Mouse (Mus musculus) G1E (cell line): Measurements from ENCODE around the gene Hnf1b. TPM values are rescaled to one million over a fixed set of nuclear protein-coding genes. Genes with fewer than 3 reads are reported as not detected.

ENCODE experiments used
- ATAC-seq: 2 replicates; pipeline ENCODE4 v1.8.0; 2016; ENCODE audit warnings: mild to moderate bottlenecking; ENCODE audit not compliant: insufficient number of reproducible peaks, poor library complexity, low FRiP score, severe bottlenecking; ENCODE audit errors: extremely low read depth
- DNase-seq: peaks from one replicate; pipeline ENCODE4 v3.0.0; 2012; ENCODE audit warnings: low spot score
- H3K27me3 ChIP-seq: 2 replicates; pipeline ENCODE4 v1.6.1; 2012; ENCODE audit warnings: mild to moderate bottlenecking, low read length, inconsistent platforms; ENCODE audit not compliant: insufficient read depth
- H3K36me3 ChIP-seq: replicated peaks from 2 replicates; pipeline ENCODE3; 2012; ENCODE audit warnings: mild to moderate bottlenecking, inconsistent platforms
- H3K4me1 ChIP-seq: 2 replicates; pipeline ENCODE4 v1.6.1; 2012; ENCODE audit warnings: low read depth, low read length, inconsistent platforms, mixed read lengths; ENCODE audit not compliant: insufficient read depth
- H3K4me3 ChIP-seq: 2 replicates; pipeline ENCODE4 v1.5.1; 2012; ENCODE audit warnings: low read depth, mild to moderate bottlenecking, inconsistent platforms, low read length, moderate library complexity, mixed read lengths
- H3K9me3 ChIP-seq: replicated peaks from 2 replicates; pipeline ENCODE4 v1.6.1; 2012; ENCODE audit warnings: inconsistent platforms
- CTCF ChIP-seq: IDR thresholded peaks from 2 replicates; pipeline ENCODE4 v1.5.1; 2012; ENCODE audit warnings: low read depth, low read length, inconsistent platforms, mixed read lengths
- GATA1 ChIP-seq: IDR thresholded peaks from 2 replicates; pipeline ENCODE4 v1.6.1; 2012; ENCODE audit warnings: borderline replicate concordance, low read length, inconsistent platforms, mixed read lengths
- GATA2 ChIP-seq: IDR thresholded peaks from 2 replicates; pipeline ENCODE4 v1.6.1; 2012; ENCODE audit warnings: low read depth, low read length, inconsistent platforms, borderline replicate concordance
- POLR2AphosphoS5 ChIP-seq: IDR thresholded peaks from 2 replicates; pipeline ENCODE4 v1.6.1; 2012; ENCODE audit warnings: low read depth, low read length, inconsistent platforms; ENCODE audit not compliant: insufficient replicate concordance
- TAL1 ChIP-seq: conservative IDR thresholded peaks from 2 replicates; pipeline ENCODE4 v1.6.1; 2012; ENCODE audit warnings: low read depth, low read length, inconsistent platforms, mixed read lengths
- polyA plus RNA-seq: library from polyadenylated mRNA; stranded (reverse); fragments of >175 nt; gene quantifications from 2 replicates; pipeline ENCODE4 v1.2.3, GENCODE M21; 2012
- total RNA-seq, 2 experiments: library from RNA; stranded (forward) in 1 of 2; stranded (reverse) in 1 of 2; fragments of 200-1000 nt in 1 of 2; fragments of >200 nt in 1 of 2; fragmentation: Nextera tagmentation in 1 of 2; gene quantifications; 2 replicates each; pipeline ENCODE4 v1.2.3; 2014 to 2017

Hnf1b gene
- total and polyA plus RNA-seq, 3 experiments, result 0.22 TPM; not detected in 2

DNA sequence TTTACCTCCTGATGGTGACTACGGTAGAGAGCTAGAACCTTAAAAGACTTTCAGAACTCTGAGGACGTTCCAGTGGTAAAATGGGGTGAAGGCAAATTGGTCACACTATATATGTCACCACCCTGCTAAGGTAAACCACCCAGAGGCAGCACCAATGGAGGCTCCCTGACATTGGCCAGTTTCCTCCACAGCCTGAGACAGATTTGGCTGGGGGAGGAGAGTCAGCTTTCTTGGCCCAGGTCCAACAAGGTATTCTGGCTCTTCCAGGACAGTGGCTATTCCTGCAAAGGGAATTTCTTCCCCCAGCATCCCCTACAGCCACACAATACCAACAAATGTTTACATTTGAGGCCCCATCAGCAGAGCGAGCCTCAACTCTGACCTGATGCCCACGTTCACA lies 31.9 kb upstream of the Hnf1b start:
- TF ChIP-seq POLR2AphosphoS5, result no peak
- TF ChIP-seq CTCF, result no peak
- no peak for TF ChIP-seq TAL1
- H3K4me3 ChIP-seq, result no peak overlapping the region
- no peaks in the 10 kb centered on the region for H3K4me1 ChIP-seq
- no peaks in the 10 kb centered on the region for H3K36me3 ChIP-seq
- peaks cover 14% of the 10 kb centered on the region for H3K27me3 ChIP-seq
- ATAC-seq, result no peak
- no peak for DNase-seq
- H3K9me3 ChIP-seq, result no peaks in the 10 kb centered on the region

DNA sequence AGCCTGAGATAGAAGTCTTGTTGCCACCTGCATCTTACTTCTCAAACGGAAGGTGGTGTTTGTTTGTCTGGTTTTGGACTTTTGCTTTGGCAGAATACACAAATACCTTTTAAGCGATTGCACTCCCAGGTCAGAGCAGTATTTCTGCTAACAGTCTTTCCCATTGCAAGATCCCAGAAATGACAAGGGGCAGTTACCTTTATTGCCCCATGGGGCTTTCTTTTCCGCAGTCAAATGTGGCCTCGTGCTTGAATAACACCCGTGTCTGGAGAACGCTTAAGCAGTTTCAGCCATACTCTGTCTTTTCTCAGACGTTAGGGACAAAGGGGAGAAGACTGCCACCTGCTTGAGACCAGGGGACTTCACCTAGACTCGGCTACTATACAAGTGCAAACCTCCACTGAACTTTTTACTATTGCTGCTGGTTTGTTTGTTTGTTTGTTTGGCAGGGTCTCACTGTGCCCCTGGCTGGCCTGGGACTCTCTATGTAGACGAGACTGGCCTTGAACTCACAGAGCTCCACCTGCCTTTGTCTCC lies 31.2 kb upstream of the Hnf1b start:
- TF ChIP-seq GATA1 (no peak), GATA2 (no peak), TAL1 (no peak), POLR2AphosphoS5 (no peak), CTCF (no peak)
- no peak overlapping the region for H3K4me3 ChIP-seq
- no peaks in the 10 kb centered on the region for H3K36me3 ChIP-seq
- no peaks in the 10 kb centered on the region for H3K4me1 ChIP-seq
- ATAC-seq, result no peak
- peaks cover 12% of the 10 kb centered on the region for H3K27me3 ChIP-seq
- no peak for DNase-seq
- H3K9me3 ChIP-seq, result no peaks in the 10 kb centered on the region

DNA sequence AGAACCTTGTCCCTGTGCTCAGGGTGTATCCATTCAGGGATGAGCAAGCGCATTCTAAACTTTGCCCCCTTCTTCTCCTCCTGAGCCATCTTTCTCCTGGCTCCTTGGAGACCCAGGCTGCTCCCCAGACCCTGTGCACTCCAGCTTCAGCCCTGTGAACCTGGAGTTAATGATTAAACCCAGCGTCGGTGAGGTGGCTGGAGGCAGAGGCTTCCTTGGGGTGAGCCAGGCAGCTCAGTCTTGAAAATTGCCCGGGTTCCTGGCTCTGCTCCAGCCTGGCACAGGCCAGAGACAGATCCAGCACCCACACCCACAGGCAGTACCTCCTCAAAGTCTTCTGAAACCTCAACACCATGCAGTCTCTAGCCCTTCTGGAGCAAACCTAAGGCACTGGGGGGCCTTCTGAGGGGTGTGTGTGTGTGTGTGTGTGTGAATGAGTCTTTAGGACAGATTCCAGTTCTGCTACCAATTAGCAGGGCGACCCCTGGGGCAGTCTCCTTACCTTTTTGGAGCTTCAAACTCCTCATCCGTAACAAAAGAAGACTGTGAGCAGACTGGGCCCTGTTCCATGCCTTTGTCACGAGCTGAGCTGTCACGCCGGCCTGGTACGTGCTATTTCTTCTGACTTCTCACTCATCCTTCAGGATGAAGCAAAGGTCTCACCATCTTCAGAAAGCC lies 29.9 kb upstream of the Hnf1b start:
- TF ChIP-seq CTCF (no peak), POLR2AphosphoS5 (no peak), GATA1 (no peak), GATA2 (no peak), TAL1 (no peak)
- H3K4me1 ChIP-seq, result no peaks in the 10 kb centered on the region
- DNase-seq (no peak), ATAC-seq (no peak)
- no peaks in the 10 kb centered on the region for H3K36me3 ChIP-seq
- H3K27me3 ChIP-seq, result peaks cover 12% of the 10 kb centered on the region
- H3K9me3 ChIP-seq, result no peaks in the 10 kb centered on the region
- no peak overlapping the region for H3K4me3 ChIP-seq

DNA sequence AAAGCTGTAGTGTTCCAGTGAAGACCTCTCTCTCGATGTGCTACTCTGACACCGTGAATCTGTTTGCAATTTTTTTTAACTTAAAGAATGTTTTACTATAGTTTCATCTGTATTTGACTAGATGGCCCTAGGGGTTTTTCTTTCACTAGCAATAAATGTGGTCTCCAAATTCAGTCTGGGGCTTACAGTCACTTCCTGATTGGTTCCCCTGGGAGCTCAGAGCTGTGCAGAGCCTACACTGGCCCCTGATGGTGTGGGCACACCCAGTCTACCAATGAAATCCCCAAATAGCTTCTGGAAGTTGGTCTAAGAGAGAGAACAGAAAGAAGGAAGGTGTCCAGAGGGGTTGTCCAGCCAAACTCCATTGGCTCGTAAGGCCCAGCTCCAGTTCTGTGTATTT lies 23.7 kb upstream of the Hnf1b start:
- no peaks in the 10 kb centered on the region for H3K4me1 ChIP-seq
- peaks cover 8% of the 10 kb centered on the region; the same call in 1 of the 2 replicates for H3K27me3 ChIP-seq
- TF ChIP-seq POLR2AphosphoS5, result no peak
- TF ChIP-seq TAL1, result no peak
- no peak for TF ChIP-seq GATA2
- no peak for TF ChIP-seq CTCF
- TF ChIP-seq GATA1, result no peak
- H3K9me3 ChIP-seq, result no peaks in the 10 kb centered on the region
- H3K4me3 ChIP-seq, result no peak overlapping the region
- ATAC-seq, result no peak
- no peaks in the 10 kb centered on the region for H3K36me3 ChIP-seq
- no peak for DNase-seq

DNA sequence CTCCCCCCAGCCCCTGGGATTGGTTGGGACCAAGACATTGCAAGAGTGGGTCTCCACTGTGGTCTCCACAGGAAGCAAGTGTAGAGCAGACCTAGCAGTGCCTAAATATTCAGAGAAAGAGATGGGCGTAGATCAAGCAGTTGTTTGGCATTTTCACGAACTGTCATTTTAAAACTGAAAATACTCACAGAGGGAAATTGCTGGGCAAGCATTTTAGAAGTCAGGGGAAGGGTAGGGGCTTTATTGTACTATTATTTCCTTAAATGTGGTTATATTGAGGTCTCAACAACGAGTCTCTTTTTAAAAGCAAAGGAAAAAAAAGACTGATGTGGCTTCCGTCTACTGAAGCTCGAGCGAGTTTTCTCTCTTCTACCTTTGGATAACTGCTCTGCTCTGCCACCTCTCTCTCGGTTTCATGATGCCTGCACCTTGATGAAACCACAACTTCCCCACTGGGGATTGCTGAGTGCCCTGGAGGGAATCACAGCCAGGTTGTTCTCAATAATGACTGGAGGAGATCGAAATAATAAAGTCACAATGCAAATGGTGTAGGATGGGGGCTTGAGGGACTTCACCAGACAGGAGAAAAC lies 21.2 kb upstream of the Hnf1b start:
- Histone ChIP-seq H3K4me3 (no peak overlapping the region), H3K9me3 (no peaks in the 10 kb centered on the region), H3K36me3 (no peaks in the 10 kb centered on the region), H3K27me3 (0 out of 2 replicates have a peak, but pooled peaks cover 3% of the 10 kb centered on the region), H3K4me1 (no peaks in the 10 kb centered on the region)
- no peak for ATAC-seq
- no peak for TF ChIP-seq TAL1
- TF ChIP-seq POLR2AphosphoS5, result no peak
- TF ChIP-seq CTCF, result no peak
- no peak for TF ChIP-seq GATA1
- TF ChIP-seq GATA2, result no peak
- DNase-seq, result no peak

DNA sequence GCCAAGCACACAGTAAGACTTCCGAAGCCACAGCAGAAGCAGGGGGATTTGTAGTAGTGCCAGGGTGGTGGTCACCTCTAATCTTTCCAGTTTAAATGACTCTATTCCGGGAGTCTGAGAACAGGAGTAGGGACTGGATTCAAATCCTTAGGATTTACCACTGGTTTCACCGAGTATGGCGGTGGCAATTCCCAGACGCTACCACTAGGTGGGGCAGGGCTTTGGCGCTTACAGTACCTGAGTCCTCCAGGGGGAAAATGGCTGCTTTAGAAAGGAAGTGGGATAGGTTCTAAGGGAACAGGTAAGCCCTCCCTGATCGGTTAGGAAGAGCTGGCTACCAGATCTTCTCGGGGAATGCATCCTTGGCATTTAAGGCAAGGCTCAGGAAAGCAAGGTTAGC lies 17.5 kb upstream of the Hnf1b start:
- peak; percentile 87 for TF ChIP-seq CTCF
- TF ChIP-seq POLR2AphosphoS5, result no peak
- TF ChIP-seq GATA1, result no peak
- TF ChIP-seq GATA2, result no peak
- H3K4me3 ChIP-seq, result no peak overlapping the region
- peaks cover 6% of the 10 kb centered on the region; the same call in 1 of the 2 replicates for H3K27me3 ChIP-seq
- no peaks in the 10 kb centered on the region for H3K4me1 ChIP-seq
- DNase-seq, result peak; percentile 44
- no peaks in the 10 kb centered on the region for H3K36me3 ChIP-seq
- H3K9me3 ChIP-seq, result no peaks in the 10 kb centered on the region
- no peak for ATAC-seq

DNA sequence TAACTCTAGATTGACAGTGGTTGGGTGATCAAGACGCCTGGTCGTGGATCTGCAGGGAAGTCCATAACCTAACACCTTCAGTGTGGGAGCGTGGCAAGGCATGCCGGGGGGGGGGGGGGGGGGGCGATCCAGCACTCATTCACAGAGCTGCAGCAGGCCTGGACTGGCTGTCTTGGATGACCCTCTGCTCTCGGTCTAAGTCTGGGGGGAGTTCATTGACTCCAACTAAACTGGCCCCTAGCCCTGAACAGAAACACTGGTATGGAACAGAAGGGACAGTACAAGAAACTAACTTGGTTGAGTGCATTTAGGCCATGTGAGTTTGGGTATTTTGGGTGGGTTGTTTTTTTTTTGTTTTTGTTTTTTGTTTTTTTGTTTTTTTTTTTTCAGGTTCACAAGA lies 16.3 kb upstream of the Hnf1b start:
- no peaks in the 10 kb centered on the region for H3K4me1 ChIP-seq
- ATAC-seq (no peak), DNase-seq (no peak)
- no peak overlapping the region for H3K4me3 ChIP-seq
- peaks cover 3% of the 10 kb centered on the region; the same call in 1 of the 2 replicates for H3K27me3 ChIP-seq
- H3K9me3 ChIP-seq, result no peaks in the 10 kb centered on the region
- H3K36me3 ChIP-seq, result no peaks in the 10 kb centered on the region
- TF ChIP-seq GATA2 (no peak), GATA1 (no peak), TAL1 (no peak), POLR2AphosphoS5 (no peak), CTCF (no peak)
